Mouse (Mus musculus): ENCODE data around the gene Apoa2. TPM values are rescaled to one million over a fixed set of nuclear protein-coding genes. Genes with fewer than 3 reads are reported as not detected.

Apoa2 gene
- polyA plus RNA-seq, 1 experiment: 1.8 TPM

DNA sequence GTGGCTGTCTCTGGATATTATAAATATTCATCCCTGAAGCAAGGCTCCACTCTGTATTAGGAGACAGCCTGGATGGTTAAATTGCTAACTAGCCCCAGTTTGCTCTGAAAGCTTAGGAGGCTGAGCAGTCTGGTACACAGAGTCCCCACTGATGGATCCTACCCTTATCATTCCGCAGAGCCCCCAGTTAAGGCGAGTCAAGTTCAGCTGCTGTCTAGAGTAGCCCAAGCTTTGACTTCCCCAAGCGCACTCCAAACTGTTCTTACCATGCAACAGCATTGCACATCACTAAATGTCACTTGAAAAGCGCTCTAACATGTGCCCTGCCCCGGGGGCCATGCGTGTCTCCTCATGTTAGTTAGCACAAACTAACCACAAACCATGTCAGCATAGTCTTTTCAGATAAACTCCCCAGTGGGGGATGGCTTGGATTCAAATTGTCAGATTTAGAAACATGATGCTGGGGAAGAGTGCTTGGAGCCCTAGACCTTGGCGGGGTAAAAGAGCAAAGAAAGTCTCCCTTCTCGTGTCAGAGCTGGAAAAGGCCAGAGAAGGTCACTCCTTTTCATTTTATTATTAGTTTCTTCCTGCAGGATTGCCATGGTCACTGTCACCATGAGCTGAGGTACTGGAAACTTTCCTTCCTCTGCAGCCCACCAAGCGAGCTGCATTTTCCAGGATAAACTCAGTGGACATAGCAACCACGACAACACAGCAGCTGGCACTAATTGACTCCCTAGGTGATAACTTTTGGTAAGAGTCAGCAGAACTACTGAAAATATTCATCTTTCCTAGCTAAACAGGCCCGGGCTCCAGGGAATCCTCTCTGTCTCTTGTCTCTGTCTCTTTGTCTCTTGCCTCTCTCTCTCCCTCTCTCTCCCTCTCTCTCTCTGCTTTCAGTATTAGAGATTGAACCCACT lies 30.7 kb upstream of the Apoa2 start:
- no peaks in the 10 kb centered on the region for H3K36me3 ChIP-seq (ENCODE audit: control insufficient read depth, insufficient read depth, low read length)
- H3K4me1 ChIP-seq (replicated peaks; ENCODE audit: control insufficient read depth, insufficient read depth, low read length): no peaks in the 10 kb centered on the region
- DNase-seq: no peak
- H3K27ac ChIP-seq (ENCODE audit: control insufficient read depth, insufficient read depth, low read length): no peak overlapping the region
- 82% methylated on average over 11 of the region's 11 CpGs for WGBS
- H3K4me3 ChIP-seq (ENCODE audit: control insufficient read depth, insufficient read depth, low read length): no peak overlapping the region
- no peak for TF ChIP-seq CTCF (IDR thresholded peaks at IDR 0.05; ENCODE audit: borderline replicate concordance, control insufficient read depth, extremely low read depth, insufficient read depth, low read length, poor library complexity)
- no peak for TF ChIP-seq POLR2A (IDR thresholded peaks at IDR 0.05; ENCODE audit: control insufficient read depth, extremely low read depth, insufficient read depth, low read length, poor library complexity)
- peaks cover 13% of the 10 kb centered on the region for H3K27me3 ChIP-seq (ENCODE audit: control insufficient read depth, insufficient read depth, low read length)

DNA sequence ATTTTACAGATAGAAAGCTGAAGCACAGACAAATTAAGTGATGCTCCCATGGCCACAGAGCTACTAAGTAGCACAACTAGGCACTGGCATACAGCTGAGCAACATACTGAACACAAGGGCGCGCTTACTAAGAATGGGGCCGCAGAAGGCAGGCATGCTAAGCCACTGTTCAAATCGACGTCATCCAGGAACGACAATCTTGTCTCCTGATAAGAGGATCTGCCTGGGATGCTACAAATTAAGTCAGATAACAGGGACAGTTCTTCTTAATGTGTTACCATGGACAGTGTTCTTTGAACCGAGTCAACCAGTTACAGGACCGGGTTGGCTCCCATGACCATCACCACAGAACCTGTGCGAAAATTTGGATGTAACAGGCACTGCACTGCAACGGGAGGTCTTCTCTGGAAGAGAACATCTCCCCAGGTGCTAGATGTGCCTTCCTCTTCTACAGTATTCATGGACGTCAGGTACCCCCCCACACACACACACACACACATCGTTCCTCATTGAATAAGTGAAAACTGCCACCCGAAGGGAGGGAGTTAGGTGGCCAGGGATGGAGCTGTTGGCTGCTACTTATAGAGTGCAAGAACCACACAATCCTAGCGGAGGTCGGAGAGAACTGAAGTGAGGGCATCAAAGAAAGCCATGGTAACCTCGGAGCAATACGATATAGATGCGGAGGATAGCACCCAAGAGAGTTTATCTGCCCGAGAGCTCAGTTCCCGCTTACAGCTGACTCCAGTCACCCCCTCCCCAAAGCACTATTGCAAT lies 29.6 kb upstream of the Apoa2 start:
- H3K27ac ChIP-seq (ENCODE audit: control insufficient read depth, insufficient read depth, low read length): no peak overlapping the region
- no peak for DNase-seq
- H3K4me1 ChIP-seq (replicated peaks; ENCODE audit: control insufficient read depth, insufficient read depth, low read length): no peaks in the 10 kb centered on the region
- H3K36me3 ChIP-seq (ENCODE audit: control insufficient read depth, insufficient read depth, low read length): no peaks in the 10 kb centered on the region
- H3K27me3 ChIP-seq (ENCODE audit: control insufficient read depth, insufficient read depth, low read length): peaks cover 13% of the 10 kb centered on the region
- TF ChIP-seq CTCF (IDR thresholded peaks at IDR 0.05; ENCODE audit: borderline replicate concordance, control insufficient read depth, extremely low read depth, insufficient read depth, low read length, poor library complexity): no peak
- 35% methylated on average over 20 of the region's 20 CpGs for WGBS
- no peak overlapping the region for H3K4me3 ChIP-seq (ENCODE audit: control insufficient read depth, insufficient read depth, low read length)

DNA sequence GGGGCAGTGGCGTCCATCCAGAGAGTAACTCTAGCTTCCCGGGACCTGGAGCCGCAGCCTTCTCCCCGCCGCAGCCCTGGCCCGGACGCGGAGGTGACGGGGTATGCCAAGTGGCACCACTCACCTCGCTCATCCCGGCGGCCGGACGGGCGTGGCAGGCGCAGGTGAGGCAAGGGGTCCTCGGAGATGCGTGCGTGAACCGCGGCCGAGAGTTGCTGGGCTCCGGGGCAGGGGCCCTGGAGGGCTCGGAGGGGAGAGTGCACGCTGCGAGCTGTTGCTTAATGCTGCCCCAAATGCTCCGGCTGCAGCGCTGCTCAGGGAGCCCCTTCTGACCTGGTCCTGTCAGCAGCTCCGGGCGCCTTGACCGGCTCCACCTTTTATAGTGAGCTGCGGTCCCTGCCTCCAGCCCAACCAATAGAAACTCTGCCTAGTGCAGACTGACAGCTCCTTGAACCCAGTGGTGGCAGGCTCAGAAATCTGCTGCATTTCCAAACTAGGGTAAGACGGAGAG lies 28.9 kb upstream of the Apoa2 start, which contains the start of gene Pcp4l1:
Gene Pcp4l1 (minus strand): TSS at position 382 of the 511 bp plus-strand sequence.
- peaks cover 13% of the 10 kb centered on the region for H3K27me3 ChIP-seq (ENCODE audit: control insufficient read depth, insufficient read depth, low read length)
- no peak within 1 kb of the TSS for H3K27ac ChIP-seq (ENCODE audit: control insufficient read depth, insufficient read depth, low read length)
- H3K36me3 ChIP-seq (ENCODE audit: control insufficient read depth, insufficient read depth, low read length): no peaks in the 10 kb centered on the region
- TF ChIP-seq CTCF (IDR thresholded peaks at IDR 0.05; ENCODE audit: borderline replicate concordance, control insufficient read depth, extremely low read depth, insufficient read depth, low read length, poor library complexity) (no peak), POLR2A (IDR thresholded peaks at IDR 0.05; ENCODE audit: control insufficient read depth, extremely low read depth, insufficient read depth, low read length, poor library complexity) (no peak)
- WGBS: 2% methylated on average over 33 of the region's 33 CpGs
- DNase-seq: no peak
- H3K4me3 ChIP-seq (ENCODE audit: control insufficient read depth, insufficient read depth, low read length): no peak within 1 kb of the TSS
- H3K4me1 ChIP-seq (replicated peaks; ENCODE audit: control insufficient read depth, insufficient read depth, low read length): no peaks in the 10 kb centered on the region

DNA sequence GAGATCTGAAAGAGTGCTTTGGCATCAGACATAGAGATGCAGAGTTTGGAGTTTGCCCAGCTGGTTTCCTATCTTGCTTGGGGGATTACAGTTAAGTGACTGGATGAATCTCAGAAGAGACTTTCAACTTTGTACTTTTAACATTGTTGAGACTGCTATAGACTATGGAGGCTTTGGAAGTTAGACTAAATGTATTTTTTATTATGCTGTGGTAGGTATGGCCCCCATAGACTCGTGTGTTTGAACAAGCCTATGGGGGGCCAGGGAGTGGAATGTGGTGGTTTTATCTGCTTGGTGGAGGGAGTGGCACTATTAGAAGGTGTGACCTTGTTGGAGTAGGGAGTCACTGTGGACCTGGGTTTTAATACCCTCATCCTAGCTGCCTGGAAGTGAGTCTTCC lies 25.3 kb upstream of the Apoa2 start:
- H3K27ac ChIP-seq (ENCODE audit: control insufficient read depth, insufficient read depth, low read length): no peak overlapping the region
- H3K4me1 ChIP-seq (replicated peaks; ENCODE audit: control insufficient read depth, insufficient read depth, low read length): no peaks in the 10 kb centered on the region
- TF ChIP-seq POLR2A (IDR thresholded peaks at IDR 0.05; ENCODE audit: control insufficient read depth, extremely low read depth, insufficient read depth, low read length, poor library complexity): no peak
- TF ChIP-seq CTCF (IDR thresholded peaks at IDR 0.05; ENCODE audit: borderline replicate concordance, control insufficient read depth, extremely low read depth, insufficient read depth, low read length, poor library complexity): no peak
- H3K36me3 ChIP-seq (ENCODE audit: control insufficient read depth, insufficient read depth, low read length): no peaks in the 10 kb centered on the region
- H3K4me3 ChIP-seq (ENCODE audit: control insufficient read depth, insufficient read depth, low read length): no peak overlapping the region
- no peak for DNase-seq
- H3K27me3 ChIP-seq (ENCODE audit: control insufficient read depth, insufficient read depth, low read length): peaks cover 11% of the 10 kb centered on the region
- 87% methylated on average over 1 of the region's 1 CpGs for WGBS

DNA sequence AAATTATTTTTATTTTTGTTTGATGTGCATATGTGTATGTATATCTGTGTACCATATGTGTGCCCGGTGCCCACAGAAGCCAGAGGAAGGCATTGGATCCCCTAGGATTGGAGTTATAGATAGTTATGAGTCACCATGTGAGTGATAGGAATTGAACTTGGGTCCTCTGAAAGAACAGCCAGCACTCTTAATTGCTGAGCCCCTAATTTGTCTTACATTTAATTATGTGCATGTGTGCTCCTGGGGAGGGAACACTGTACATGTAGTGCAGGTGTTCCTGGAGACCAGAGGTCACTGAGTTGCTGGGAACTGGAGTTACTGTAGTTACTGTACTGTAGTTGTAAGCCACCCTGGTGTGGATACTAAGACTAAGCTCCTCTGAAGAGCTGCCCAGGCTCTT lies 24.1 kb upstream of the Apoa2 start:
- TF ChIP-seq CTCF (IDR thresholded peaks at IDR 0.05; ENCODE audit: borderline replicate concordance, control insufficient read depth, extremely low read depth, insufficient read depth, low read length, poor library complexity) (no peak), POLR2A (IDR thresholded peaks at IDR 0.05; ENCODE audit: control insufficient read depth, extremely low read depth, insufficient read depth, low read length, poor library complexity) (no peak)
- Histone ChIP-seq H3K27ac (ENCODE audit: control insufficient read depth, insufficient read depth, low read length) (no peak overlapping the region), H3K4me3 (ENCODE audit: control insufficient read depth, insufficient read depth, low read length) (no peak overlapping the region), H3K36me3 (ENCODE audit: control insufficient read depth, insufficient read depth, low read length) (no peaks in the 10 kb centered on the region), H3K4me1 (replicated peaks; ENCODE audit: control insufficient read depth, insufficient read depth, low read length) (no peaks in the 10 kb centered on the region), H3K27me3 (ENCODE audit: control insufficient read depth, insufficient read depth, low read length) (peaks cover 5% of the 10 kb centered on the region)
- DNase-seq: no peak
- WGBS: 100% methylated on average over 1 of the region's 1 CpGs

DNA sequence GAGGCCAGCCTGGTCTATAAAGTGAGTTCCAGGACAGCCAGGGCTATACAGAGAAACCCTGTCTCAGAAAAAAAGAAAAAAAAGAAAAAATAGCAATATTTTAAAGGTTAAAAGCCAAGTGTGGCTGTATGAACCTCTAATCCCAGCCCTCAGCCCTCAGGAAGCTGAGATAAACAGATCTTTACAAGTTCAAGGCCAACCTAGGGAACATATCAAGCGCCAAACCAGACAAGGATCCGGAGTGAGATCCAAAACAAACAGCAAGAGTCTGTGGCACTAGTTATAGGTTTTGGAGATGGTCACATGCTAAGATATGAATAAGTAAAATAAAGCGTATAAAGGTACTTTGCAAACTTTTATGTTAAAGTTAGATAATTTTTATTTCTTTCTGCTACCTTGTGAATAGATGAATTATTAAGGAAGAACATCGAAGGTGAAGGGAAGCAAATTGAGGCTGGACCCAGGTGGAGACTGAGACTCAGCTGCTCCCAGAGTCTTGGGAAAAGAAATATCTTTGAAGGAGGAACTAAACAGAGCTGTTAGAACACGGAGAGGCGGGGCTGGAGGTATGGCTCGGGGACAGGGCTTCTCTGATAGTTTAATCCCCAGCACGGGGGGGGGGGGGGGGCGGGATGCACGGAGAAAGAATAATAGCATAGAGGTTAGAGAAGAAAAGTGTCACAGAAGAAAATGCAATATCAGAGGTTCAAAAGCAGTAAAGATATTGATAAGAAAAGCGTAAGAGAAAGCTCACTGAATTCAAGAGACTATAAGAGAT lies 21.2 kb upstream of the Apoa2 start:
- TF ChIP-seq POLR2A (IDR thresholded peaks at IDR 0.05; ENCODE audit: control insufficient read depth, extremely low read depth, insufficient read depth, low read length, poor library complexity): no peak
- TF ChIP-seq CTCF (IDR thresholded peaks at IDR 0.05; ENCODE audit: borderline replicate concordance, control insufficient read depth, extremely low read depth, insufficient read depth, low read length, poor library complexity): no peak

More for the DNA sequence above, 21.2 kb upstream of the Apoa2 start:
- Histone ChIP-seq H3K27ac (ENCODE audit: control insufficient read depth, insufficient read depth, low read length) (no peak overlapping the region), H3K4me1 (replicated peaks; ENCODE audit: control insufficient read depth, insufficient read depth, low read length) (no peaks in the 10 kb centered on the region), H3K4me3 (ENCODE audit: control insufficient read depth, insufficient read depth, low read length) (no peak overlapping the region), H3K36me3 (ENCODE audit: control insufficient read depth, insufficient read depth, low read length) (no peaks in the 10 kb centered on the region), H3K27me3 (ENCODE audit: control insufficient read depth, insufficient read depth, low read length) (no peaks in the 10 kb centered on the region)
- DNase-seq: no peak
- WGBS: 53% methylated on average over 11 of the region's 11 CpGs

Data from thymus, adult 2 months (tissue).